Mouse (Mus musculus): ENCODE data around the gene Tmem33.
A peak's percentile ranks its signal among the peaks of the same experiment; 100 is the strongest.

Gene Tmem33

GRCm38 (mm10) chr5:67260531-67261371 is at the start of gene Tmem33:
TSS of gene Tmem33 (plus strand) at chr5:67260565.
- Histone ChIP-seq H3K27me3 (ENCODE audit: insufficient read depth, low read length) (no peaks in the 10 kb centered on the region), H3K4me3 (replicated peaks; ENCODE audit: low read length) (peak within 1 kb of the TSS; percentile 93), H3K9me3 (ENCODE audit: low read length) (no peaks in the 10 kb centered on the region), H3K36me3 (ENCODE audit: insufficient read depth, low read length) (peaks cover 41% of the 10 kb centered on the region), H3K4me1 (replicated peaks; ENCODE audit: low read depth, low read length) (peaks cover 45% of the 10 kb centered on the region)
- TF ChIP-seq CTCF (conservative IDR thresholded peaks at IDR 0.05; ENCODE audit: low read length) (no peak), NANOG (IDR thresholded peaks at IDR 0.05; ENCODE audit: borderline replicate concordance, low read length) (no peak), POU5F1 (IDR thresholded peaks at IDR 0.05; ENCODE audit: borderline replicate concordance, low read length) (no peak)

DNA sequence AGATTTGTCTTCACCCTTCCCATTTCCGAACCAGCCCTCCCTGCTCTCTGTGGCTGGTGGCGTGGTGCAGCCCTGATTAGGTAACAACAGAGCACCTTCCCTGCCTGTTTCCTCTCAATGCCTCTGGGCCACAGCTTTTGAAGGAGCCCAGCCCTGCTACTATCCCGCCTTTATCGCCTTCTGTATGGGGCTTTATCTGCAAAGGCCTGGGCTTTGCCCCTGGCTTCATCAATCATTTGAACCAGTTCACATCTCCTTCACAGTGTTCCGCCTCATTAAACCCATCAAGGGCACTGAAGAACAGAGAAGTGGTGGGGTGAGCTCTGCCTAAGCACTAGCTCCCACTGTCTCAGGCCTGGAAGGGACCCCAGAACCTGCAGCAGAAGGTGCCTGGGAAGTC is 47.2 kb upstream of the Tmem33 start:
- H3K9me3 ChIP-seq (ENCODE audit: low read length): no peaks in the 10 kb centered on the region
- H3K36me3 ChIP-seq (ENCODE audit: insufficient read depth, low read length): no peaks in the 10 kb centered on the region
- H3K4me3 ChIP-seq (replicated peaks; ENCODE audit: low read length): no peak overlapping the region
- H3K27me3 ChIP-seq (ENCODE audit: insufficient read depth, low read length): peaks cover 67% of the 10 kb centered on the region
- TF ChIP-seq CTCF (conservative IDR thresholded peaks at IDR 0.05; ENCODE audit: low read length): no peak
- TF ChIP-seq POU5F1 (IDR thresholded peaks at IDR 0.05; ENCODE audit: borderline replicate concordance, low read length): no peak
- no peak for TF ChIP-seq NANOG (IDR thresholded peaks at IDR 0.05; ENCODE audit: borderline replicate concordance, low read length)
- H3K4me1 ChIP-seq (replicated peaks; ENCODE audit: low read depth, low read length): peaks cover 25% of the 10 kb centered on the region

DNA sequence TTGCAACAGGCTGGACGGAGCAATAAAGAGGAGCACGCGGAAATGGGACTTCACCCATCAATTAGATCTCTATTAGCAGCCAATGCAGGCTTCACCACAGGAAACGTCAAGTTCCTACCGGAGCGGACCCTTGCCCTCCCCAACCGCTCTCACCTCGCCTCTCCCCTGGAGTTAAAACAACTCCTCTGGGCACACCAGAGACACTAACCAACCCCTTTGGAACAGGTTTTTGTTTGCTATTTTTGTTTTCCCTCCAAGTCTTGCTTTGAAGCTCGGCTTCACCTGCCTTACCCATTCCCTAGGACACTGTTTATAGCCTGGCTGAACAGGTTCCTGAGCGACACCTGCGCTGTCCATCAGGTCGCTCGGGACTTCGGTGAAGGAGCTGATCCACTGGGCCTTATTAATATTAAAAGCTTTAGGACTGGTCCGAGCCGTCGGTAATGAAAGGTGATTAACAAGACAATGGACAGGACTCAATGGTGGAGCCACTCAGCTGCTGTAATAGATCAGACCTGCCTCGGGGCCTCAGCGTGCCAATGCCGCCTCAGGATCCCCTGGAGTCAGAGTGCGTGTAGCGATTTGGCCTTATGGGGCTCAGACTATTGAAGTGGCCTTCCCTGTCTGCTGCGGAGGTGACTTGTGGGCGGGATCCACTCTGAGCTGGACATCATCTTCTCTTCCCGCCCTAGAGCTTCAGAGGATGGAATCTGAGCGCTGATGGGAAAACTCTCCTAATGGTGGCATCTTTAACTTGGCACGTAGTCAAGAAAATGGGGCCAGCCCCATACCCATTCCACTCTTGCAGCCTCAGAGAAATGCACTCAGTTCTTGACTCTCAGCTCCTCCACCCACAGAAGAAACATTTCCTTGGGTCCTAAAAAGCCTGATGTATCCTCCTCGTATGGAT is 45.0 kb upstream of the Tmem33 start:
- Histone ChIP-seq H3K27me3 (ENCODE audit: insufficient read depth, low read length) (peaks cover 85% of the 10 kb centered on the region), H3K4me1 (replicated peaks; ENCODE audit: low read depth, low read length) (peaks cover 25% of the 10 kb centered on the region), H3K9me3 (ENCODE audit: low read length) (no peaks in the 10 kb centered on the region), H3K36me3 (ENCODE audit: insufficient read depth, low read length) (no peaks in the 10 kb centered on the region), H3K4me3 (replicated peaks; ENCODE audit: low read length) (peak overlapping the region; percentile 70)
- no peak for TF ChIP-seq NANOG (IDR thresholded peaks at IDR 0.05; ENCODE audit: borderline replicate concordance, low read length)
- no peak for TF ChIP-seq POU5F1 (IDR thresholded peaks at IDR 0.05; ENCODE audit: borderline replicate concordance, low read length)
- no peak for TF ChIP-seq CTCF (conservative IDR thresholded peaks at IDR 0.05; ENCODE audit: low read length)

GRCm38 (mm10) chr5:67216031-67216778 is 44.2 kb upstream of the Tmem33 start:
- H3K9me3 ChIP-seq (ENCODE audit: low read length): no peaks in the 10 kb centered on the region
- no peaks in the 10 kb centered on the region for H3K36me3 ChIP-seq (ENCODE audit: insufficient read depth, low read length)
- peaks cover 85% of the 10 kb centered on the region for H3K27me3 ChIP-seq (ENCODE audit: insufficient read depth, low read length)
- H3K4me3 ChIP-seq (replicated peaks; ENCODE audit: low read length): peak overlapping the region; percentile 70
- H3K4me1 ChIP-seq (replicated peaks; ENCODE audit: low read depth, low read length): peaks cover 25% of the 10 kb centered on the region
- no peak for TF ChIP-seq POU5F1 (IDR thresholded peaks at IDR 0.05; ENCODE audit: borderline replicate concordance, low read length)
- TF ChIP-seq CTCF (conservative IDR thresholded peaks at IDR 0.05; ENCODE audit: low read length): no peak
- no peak for TF ChIP-seq NANOG (IDR thresholded peaks at IDR 0.05; ENCODE audit: borderline replicate concordance, low read length)

GRCm38 (mm10) chr5:67216779-67217095 is 43.6 kb upstream of the Tmem33 start:
- H3K36me3 ChIP-seq (ENCODE audit: insufficient read depth, low read length): no peaks in the 10 kb centered on the region
- no peaks in the 10 kb centered on the region for H3K9me3 ChIP-seq (ENCODE audit: low read length)
- TF ChIP-seq NANOG (IDR thresholded peaks at IDR 0.05; ENCODE audit: borderline replicate concordance, low read length) (no peak), CTCF (conservative IDR thresholded peaks at IDR 0.05; ENCODE audit: low read length) (no peak), POU5F1 (IDR thresholded peaks at IDR 0.05; ENCODE audit: borderline replicate concordance, low read length) (no peak)
- peak overlapping the region; percentile 70 for H3K4me3 ChIP-seq (replicated peaks; ENCODE audit: low read length)
- peaks cover 25% of the 10 kb centered on the region for H3K4me1 ChIP-seq (replicated peaks; ENCODE audit: low read depth, low read length)
- peaks cover 88% of the 10 kb centered on the region for H3K27me3 ChIP-seq (ENCODE audit: insufficient read depth, low read length)

DNA sequence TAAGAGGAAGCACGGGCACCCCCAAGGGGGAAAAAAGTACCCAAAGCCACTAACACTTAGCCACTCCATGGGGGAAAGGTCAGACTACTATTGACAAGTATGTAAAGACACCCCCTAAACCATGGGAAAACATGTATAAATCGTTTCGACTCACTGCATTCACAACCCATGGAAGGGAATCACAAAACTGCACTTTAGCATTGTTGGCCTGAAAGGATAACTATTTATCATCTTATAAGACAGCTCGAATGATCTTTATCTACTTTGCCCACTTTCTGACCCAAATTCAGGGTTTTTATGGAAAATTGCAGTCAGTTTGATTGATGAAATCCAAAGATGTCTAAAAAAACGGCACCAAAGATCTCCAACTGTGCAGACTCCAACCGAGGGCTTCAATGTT is 38.5 kb upstream of the Tmem33 start:
- peaks cover 87% of the 10 kb centered on the region for H3K27me3 ChIP-seq (ENCODE audit: insufficient read depth, low read length)
- H3K4me1 ChIP-seq (replicated peaks; ENCODE audit: low read depth, low read length): peaks cover 28% of the 10 kb centered on the region
- no peaks in the 10 kb centered on the region for H3K9me3 ChIP-seq (ENCODE audit: low read length)
- no peaks in the 10 kb centered on the region for H3K36me3 ChIP-seq (ENCODE audit: insufficient read depth, low read length)
- no peak for TF ChIP-seq POU5F1 (IDR thresholded peaks at IDR 0.05; ENCODE audit: borderline replicate concordance, low read length)
- TF ChIP-seq NANOG (IDR thresholded peaks at IDR 0.05; ENCODE audit: borderline replicate concordance, low read length): no peak
- no peak for TF ChIP-seq CTCF (conservative IDR thresholded peaks at IDR 0.05; ENCODE audit: low read length)
- H3K4me3 ChIP-seq (replicated peaks; ENCODE audit: low read length): peak overlapping the region; percentile 72; the same call in 1 of the 2 replicates

DNA sequence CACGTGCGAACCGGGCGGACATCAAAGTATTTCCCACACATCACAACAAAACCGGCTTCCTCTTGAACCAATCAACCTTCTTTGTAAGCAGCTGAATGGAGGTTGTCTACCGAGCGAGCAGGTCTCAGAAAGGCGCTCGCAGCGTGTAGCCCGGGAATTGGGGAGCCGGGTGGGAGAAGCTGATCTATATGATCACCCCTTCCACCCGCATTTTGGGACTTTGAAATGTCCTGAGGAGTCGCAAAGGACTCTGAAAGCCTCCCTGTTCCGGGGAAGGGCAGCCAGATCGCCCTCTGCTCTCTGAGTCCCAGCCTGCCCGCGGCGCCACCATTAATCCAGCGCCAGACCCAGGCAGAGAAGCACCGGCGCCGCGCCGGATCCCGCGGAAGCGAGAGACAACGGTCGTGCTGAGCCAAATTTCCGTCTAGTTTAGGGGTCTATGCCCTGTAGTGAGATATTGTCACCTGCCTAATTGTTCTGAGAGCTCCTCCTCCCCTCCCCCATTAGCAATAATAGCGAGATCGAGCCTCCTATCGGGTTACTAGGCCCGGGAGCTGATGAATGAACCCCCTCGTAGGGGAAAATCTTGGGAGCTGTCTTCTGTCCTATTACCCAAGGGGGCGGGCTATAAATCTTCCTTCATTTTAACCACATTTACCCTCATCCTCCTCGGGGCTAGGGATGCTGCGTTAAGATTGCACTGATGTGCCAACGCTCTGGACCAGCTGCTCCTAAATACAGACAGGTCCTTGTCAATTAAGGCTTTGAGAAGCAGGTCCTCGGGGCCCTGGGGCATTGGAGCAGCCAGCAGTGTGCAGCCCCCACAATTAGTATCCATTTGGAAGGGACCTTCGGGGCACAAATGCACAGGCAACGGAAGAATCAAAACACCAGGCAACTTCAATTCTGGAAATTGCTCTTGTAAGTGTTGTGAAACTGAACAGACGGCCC is 37.6 kb upstream of the Tmem33 start:
- H3K4me1 ChIP-seq (replicated peaks; ENCODE audit: low read depth, low read length): peaks cover 30% of the 10 kb centered on the region
- no peaks in the 10 kb centered on the region for H3K36me3 ChIP-seq (ENCODE audit: insufficient read depth, low read length)
- H3K27me3 ChIP-seq (ENCODE audit: insufficient read depth, low read length): peaks cover 89% of the 10 kb centered on the region
- TF ChIP-seq NANOG (IDR thresholded peaks at IDR 0.05; ENCODE audit: borderline replicate concordance, low read length): peak; percentile 54; the same call in 1 of the 2 replicates
- TF ChIP-seq POU5F1 (IDR thresholded peaks at IDR 0.05; ENCODE audit: borderline replicate concordance, low read length): no peak
- no peak for TF ChIP-seq CTCF (conservative IDR thresholded peaks at IDR 0.05; ENCODE audit: low read length)
- H3K9me3 ChIP-seq (ENCODE audit: low read length): no peaks in the 10 kb centered on the region
- H3K4me3 ChIP-seq (replicated peaks; ENCODE audit: low read length): peak overlapping the region; percentile 72
